Mouse (Mus musculus): ENCODE measurements around the gene Tsks.

Tsks gene

DNA sequence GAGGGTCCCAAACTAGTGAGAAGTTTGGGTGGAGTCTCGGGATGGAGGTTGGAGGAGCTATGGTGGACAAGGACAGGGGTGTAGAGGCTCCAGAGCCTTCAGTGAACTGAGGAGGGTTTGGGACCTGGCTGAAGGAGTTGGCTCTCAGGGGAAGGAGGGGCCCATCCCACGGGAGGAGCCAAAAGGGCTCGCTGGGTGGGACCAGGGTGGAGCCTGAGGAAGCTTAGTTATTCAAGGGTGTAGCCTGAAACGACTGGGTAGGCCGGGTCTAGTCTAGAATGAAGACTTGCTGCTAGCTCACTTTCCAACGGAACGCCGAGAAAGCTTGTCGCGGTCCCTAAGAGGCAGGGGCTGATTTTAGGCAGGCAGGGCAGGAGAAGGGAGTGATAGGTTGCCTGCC is 9.0 kb downstream of the Tsks start:
- DNase-seq (ENCODE audit: low spot score), result peak; percentile 81

GRCm38 (mm10) chr7:44952611-44953306 is 9.8 kb downstream of the Tsks start:
- peak; percentile 97 for DNase-seq (ENCODE audit: low spot score)

- DNase-seq (ENCODE audit: low spot score), result peak; percentile 47
Observed at GRCm38 (mm10) chr7:44953561-44953960, 10.6 kb downstream of the Tsks start.

- DNase-seq (ENCODE audit: low spot score), result peak; percentile 48
Observed at GRCm38 (mm10) chr7:44954091-44954885, 11.3 kb downstream of the Tsks start.

GRCm38 (mm10) chr7:44955628-44956027 is 12.6 kb downstream of the Tsks start:
- DNase-seq (ENCODE audit: low spot score), result no peak

DNA sequence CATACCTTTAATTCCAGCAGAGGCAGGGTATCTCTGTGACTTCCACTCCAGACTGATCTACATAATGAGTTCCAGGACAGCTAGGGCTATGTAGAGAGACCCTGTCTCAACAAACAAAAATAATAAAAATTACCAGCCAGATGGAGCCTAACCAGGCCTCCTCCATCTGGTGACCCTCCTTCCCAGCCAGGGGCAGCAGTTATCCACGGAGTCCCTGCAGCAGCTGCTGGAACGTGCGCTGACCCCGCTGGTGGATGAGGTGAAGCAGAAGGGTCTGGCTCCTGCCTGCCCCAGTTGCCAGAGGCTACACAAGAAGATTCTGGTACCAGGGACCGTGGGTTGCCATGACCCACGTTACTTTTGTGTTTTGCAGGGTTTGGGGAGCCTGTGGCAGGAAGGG is 13.3 kb downstream of the Tsks start:
- DNase-seq (ENCODE audit: low spot score), result peak; percentile 47

DNA sequence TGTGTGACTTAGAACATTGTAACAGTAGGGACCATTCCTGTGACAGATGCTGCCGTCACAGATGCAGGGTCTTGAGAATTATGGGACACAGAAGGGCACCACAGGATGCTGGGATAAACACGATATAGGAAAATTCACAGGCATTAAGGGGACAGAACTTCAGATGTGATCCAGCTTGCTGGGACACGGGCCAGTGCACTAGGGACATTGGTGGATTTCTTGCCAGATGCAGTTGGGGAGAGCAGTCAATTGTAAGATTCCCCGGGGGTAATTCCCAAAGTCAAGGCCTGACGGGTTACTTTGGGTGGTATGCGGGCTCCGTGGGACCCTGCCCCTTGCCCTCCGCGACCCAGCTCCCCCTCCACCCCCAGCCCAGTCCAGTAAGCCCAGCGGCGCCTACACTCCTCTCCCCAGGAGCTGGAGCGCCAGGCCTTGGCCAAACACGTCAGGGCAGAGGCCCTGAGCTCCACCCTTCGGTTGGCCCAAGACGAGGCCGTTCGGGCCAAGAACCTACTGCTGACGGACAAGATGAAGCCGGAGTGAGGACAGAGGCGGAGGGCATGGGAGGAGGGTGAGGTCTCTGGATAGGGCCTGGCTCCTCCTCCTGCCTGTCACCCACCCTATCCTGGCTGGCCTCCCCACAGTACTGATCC is 14.3 kb downstream of the Tsks start:
- peak; percentile 57 for DNase-seq (ENCODE audit: low spot score)

- DNase-seq (ENCODE audit: low spot score), result peak; percentile 65
Observed at GRCm38 (mm10) chr7:44958208-44958607, 15.2 kb downstream of the Tsks start.

DNA sequence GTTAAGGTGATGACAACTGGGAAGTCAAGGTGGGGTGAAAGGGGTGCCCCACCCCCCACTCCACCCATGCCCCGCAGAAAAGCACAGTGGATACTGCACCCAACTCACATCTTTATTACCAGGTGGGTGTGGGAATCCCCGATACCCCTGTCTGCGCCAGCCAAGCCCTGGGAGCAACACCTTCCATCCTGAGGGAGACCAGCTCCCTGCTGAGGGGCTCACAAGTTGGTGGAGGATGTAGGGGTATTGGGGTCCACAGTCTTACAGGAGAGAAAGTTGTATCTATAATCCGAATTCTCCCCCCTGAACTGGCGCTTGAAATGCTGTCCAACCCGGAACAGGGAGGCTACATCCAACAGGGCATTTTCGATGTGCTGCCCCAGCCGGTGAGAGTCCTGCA is 16.3 kb downstream of the Tsks start:
- peak; percentile 40 for DNase-seq (ENCODE audit: low spot score)

DNA sequence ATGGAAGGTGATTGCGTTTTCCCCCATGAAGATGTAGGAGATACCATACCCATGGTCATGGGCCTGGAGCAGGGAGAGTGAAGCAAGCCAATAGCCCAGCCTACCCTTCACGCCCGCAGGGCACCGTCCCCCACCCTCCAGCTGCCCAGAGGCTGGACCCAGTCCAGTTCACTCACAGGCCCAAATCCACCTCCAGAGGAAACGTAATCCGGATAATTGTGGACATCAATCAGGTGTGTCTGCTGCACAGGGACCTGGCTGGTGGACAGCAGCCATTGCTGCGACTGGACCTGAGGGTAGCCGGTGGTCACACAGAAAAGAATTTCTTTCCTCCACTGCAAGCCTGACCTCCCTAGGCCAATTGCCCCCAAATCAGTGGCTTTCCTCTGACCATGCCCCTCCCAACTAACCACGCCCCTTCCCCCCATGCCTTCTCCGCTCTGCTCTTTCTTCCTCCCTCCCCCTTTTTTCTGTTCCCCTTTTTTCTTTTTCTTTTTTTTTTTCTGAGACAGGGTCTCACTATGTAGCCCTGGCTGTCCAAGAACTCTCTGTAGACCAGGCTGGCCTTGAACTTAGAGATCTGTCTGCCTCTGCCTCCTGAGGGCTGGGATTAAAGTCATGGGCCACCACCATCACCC is 17.0 kb downstream of the Tsks start:
- peak; percentile 46 for DNase-seq (ENCODE audit: low spot score)

- DNase-seq (ENCODE audit: low spot score), result no peak
Observed at GRCm38 (mm10) chr7:44960512-44960910, 17.5 kb downstream of the Tsks start.

DNA sequence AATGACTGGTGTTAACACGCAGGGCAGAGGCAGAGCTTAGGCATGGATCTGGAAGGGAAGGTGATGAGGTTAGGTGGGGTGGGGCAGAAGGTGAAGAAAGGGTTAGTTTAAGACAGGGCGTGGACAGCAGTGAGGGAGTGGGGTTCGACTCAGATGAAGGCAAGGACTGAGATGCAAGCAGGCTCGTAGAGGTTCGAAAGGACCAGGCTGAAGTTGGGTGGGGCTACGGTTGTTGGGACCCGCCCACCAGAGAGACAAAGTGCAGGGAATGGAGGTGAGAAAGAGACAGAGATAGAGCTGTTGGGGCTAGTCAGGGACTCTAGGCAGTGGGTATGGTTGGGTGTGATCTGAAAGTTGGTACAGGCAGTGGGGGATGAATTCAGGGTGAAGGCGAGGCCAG is 19.3 kb downstream of the Tsks start:
- DNase-seq (ENCODE audit: low spot score), result no peak

DNA sequence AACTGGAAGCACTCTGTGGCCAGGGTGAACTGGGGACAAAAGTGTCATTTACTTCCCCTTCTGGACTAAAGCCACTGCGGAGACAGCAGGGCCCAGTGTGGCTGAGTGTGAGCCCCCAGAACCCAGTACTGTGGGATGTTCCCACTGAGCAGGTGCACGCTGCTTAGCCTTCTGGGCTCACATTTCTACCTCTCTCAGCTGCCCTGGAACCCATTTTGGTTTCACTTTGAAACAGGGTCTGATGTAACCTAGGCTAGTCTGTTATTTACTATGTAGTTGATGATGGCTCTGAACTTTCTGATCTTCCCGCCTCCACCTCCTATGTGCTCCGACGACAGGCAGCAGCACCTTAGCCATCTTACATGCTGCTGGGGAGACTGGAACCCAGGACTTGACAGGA is 19.8 kb downstream of the Tsks start:
- no peak for DNase-seq (ENCODE audit: low spot score)

DNA sequence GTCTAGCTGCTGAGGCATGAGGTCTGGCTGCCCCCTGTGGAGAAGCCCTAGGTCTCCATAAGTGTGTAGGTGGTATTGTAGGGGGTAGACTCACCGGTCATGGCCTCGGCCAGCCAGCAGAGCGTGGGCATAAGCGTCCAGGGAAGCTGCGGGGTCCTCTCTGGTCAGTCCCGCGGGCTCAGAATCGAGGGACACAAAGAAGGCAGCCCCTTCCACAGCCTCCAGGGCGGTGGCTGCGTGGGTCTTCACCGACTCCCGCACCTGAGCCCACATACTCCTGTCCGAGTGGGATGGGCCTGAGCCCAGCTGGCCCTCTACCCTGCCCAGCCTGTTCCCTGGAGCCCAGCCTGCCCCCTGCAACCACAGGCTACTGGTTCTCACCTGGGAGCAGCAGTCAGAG is 22.0 kb downstream of the Tsks start:
- no peak for DNase-seq (ENCODE audit: low spot score)

DNA sequence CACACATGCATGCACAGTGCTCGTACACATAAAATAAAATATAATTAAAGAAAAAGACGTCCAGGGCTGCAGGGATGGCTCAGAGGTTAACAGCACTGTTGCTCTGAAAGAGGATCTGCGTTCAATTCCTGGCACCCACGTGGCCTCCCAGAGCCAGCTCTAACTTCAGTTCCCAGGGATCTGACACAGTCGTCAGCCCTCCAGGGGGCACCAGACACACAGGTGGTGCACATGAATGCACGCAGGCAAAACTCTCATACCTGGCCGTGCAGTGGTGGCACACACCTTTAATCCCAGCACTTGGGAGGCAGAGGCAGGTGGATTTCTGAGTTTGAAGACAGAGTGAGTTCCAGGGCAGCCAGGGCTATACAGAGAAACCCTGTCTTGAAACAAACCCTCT is 23.0 kb downstream of the Tsks start:
- peak; percentile 54 for DNase-seq (ENCODE audit: low spot score)

- no peak for DNase-seq (ENCODE audit: low spot score)
Observed at GRCm38 (mm10) chr7:44966638-44967037, 23.6 kb downstream of the Tsks start.

- DNase-seq (ENCODE audit: low spot score), result peak; percentile 88
Observed at GRCm38 (mm10) chr7:44970231-44970691, 27.3 kb downstream of the Tsks start.

DNA sequence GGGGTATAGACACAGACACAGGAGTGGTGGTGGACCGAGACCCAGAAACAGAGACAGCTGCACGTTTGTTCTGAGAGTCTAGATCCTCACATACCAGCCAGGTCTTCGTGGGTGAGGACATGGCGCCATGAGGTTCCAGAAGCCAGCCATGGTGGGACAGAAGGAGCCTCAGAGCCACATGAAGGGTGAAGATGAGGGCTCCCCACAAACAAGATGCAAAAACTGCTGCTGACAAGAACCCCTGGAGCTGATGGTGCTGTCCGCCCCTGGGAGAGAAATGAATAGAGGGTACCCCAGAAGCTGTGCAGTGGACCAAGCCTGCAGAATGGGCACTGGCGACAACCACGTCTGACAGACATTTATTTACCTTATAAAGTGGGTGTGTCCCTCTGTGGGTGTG is 28.1 kb downstream of the Tsks start:
- no peak for DNase-seq (ENCODE audit: low spot score)

- no peak for DNase-seq (ENCODE audit: low spot score)
Observed at GRCm38 (mm10) chr7:44973415-44974130, 30.6 kb downstream of the Tsks start.

GRCm38 (mm10) chr7:44974383-44975116 is 31.5 kb downstream of the Tsks start, which contains the start of gene Cpt1c:
Cpt1c (minus strand) TSS chr7:44974851.
- peak; percentile 89 for DNase-seq (ENCODE audit: low spot score)

GRCm38 (mm10) chr7:44975117-44975419 is 32.1 kb downstream of the Tsks start:
- DNase-seq (ENCODE audit: low spot score), result no peak
